Mouse (Mus musculus) mouse trophoblast stem cell (cell line): ENCODE measurements around the gene Camta1.
"Not testable (repeated sequence)": the region's sequence is repeated elsewhere in the genome, so short reads cannot be mapped to it uniquely, and the experiment has no call there.

Source experiments
- in situ Hi-C, 2 experiments: fragments of 300-500 bp; cut with MseI, MboI; formaldehyde crosslinking; loops; 2 replicates in 1 of 2; 3 replicates in 1 of 2; pipeline ENCODE4 v1.15.1; 2025

Gene Camta1

GRCm38 (mm10) chr4:150939991-150940651, 921.6 kb downstream of the Camta1 start:
- in situ Hi-C loops: no loop called here

GRCm38 (mm10) chr4:150938063-150938452, 923.6 kb downstream of the Camta1 start:
- in situ Hi-C loops: no loop called here

- in situ Hi-C loops: no loop called here
Observed at GRCm38 (mm10) chr4:150937293-150938062, 924.2 kb downstream of the Camta1 start.

- in situ Hi-C loops: no loop called here
Observed at GRCm38 (mm10) chr4:150933503-150933902, 928.2 kb downstream of the Camta1 start.

- in situ Hi-C loops: no loop called here
Observed at GRCm38 (mm10) chr4:150927789-150928188, 933.9 kb downstream of the Camta1 start.

- in situ Hi-C loops: no loop called here
Observed at GRCm38 (mm10) chr4:150926924-150927705, 934.6 kb downstream of the Camta1 start.

- in situ Hi-C loops: no loop called here
Observed at GRCm38 (mm10) chr4:150925923-150926322, 935.8 kb downstream of the Camta1 start.

GRCm38 (mm10) chr4:150924936-150925335, 936.7 kb downstream of the Camta1 start:
- in situ Hi-C loops: no loop called here

GRCm38 (mm10) chr4:150924308-150924707, 937.4 kb downstream of the Camta1 start:
- in situ Hi-C loops: no loop called here

- in situ Hi-C loops: no loop called here
Observed at GRCm38 (mm10) chr4:150921206-150921605, 940.5 kb downstream of the Camta1 start.

GRCm38 (mm10) chr4:150917336-150918027, 944.2 kb downstream of the Camta1 start:
- in situ Hi-C loops: no loop called here

GRCm38 (mm10) chr4:150915181-150915906, 946.3 kb downstream of the Camta1 start:
- in situ Hi-C loops: no loop called here

GRCm38 (mm10) chr4:150914290-150914733, 947.4 kb downstream of the Camta1 start, which contains the start of the genes Park7 and Tnfrsf9:
Park7 (minus strand) TSS chr4:150914437.
Tnfrsf9 (plus strand) TSS chr4:150914562.
- in situ Hi-C loops: no loop called here

GRCm38 (mm10) chr4:150913743-150914142, 947.9 kb downstream of the Camta1 start:
- in situ Hi-C loops: no loop called here

- in situ Hi-C loops: no loop called here
Observed at GRCm38 (mm10) chr4:150910164-150910951, 951.3 kb downstream of the Camta1 start.

GRCm38 (mm10) chr4:150909451-150910156, 952.1 kb downstream of the Camta1 start:
- in situ Hi-C loops: no loop called here

- in situ Hi-C loops: not testable (repeated sequence)
Observed at GRCm38 (mm10) chr4:150908512-150908911, 953.2 kb downstream of the Camta1 start.

GRCm38 (mm10) chr4:150907099-150907498, 954.6 kb downstream of the Camta1 start:
- in situ Hi-C loops: no loop called here

- in situ Hi-C loops: loop anchor here in 1 of 2 experiments (5.0 kb wide), 1 partner anchor 246 kb away; no protein-coding TSS in a partner anchor
Observed at GRCm38 (mm10) chr4:150903091-150903742, 958.5 kb downstream of the Camta1 start.
